Mouse (Mus musculus): Measurements from ENCODE around the gene Tfeb. TPM values are rescaled to one million over a fixed set of nuclear protein-coding genes. Genes with fewer than 3 reads are reported as not detected.

The Tfeb gene
- polyA plus RNA-seq, 1 experiment from 2014 or later, result 5.6 TPM

DNA sequence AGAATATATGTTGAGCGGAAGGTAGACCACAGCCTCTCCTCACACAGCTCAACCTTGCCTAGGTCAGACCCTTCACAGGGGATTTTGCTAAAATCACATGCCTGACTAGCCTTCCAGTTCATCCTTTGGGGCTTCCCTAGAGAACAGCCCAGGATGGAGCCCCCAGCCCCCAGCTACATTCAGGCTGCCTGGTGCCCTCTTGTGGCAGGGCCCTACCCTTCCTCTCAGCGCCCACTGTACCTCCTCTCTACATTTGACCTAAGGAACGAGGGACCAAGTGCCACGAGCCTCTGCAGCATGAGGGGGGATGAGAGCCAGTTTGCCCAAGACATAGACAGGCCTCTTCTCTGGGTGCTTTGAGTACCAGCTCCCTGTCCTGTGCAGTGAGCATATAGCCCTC is 32.1 kb upstream of the Tfeb start:
- Histone ChIP-seq H3K4me1 (ENCODE audit: control insufficient read depth, insufficient read depth, low read length) (0 out of 2 replicates have a peak, but pooled peaks cover 8% of the 10 kb centered on the region), H3K27me3 (ENCODE audit: control insufficient read depth, insufficient read depth, low read length) (peaks cover 11% of the 10 kb centered on the region; the same call in 1 of the 2 replicates), H3K36me3 (ENCODE audit: control insufficient read depth, insufficient read depth, low read length) (0 out of 2 replicates have a peak, but pooled peaks cover 3% of the 10 kb centered on the region), H3K9me3 (ENCODE audit: control insufficient read depth, low read length) (no peaks in the 10 kb centered on the region), H3K4me3 (ENCODE audit: low read depth, low read length) (no peak overlapping the region), H3K4me2 (ENCODE audit: low read depth, severe bottlenecking) (no peak overlapping the region), H3K9ac (ENCODE audit: low read length) (no peak overlapping the region), H3K27ac (replicated peaks; ENCODE audit: low read depth, low read length) (no peak overlapping the region)
- DNase-seq (ENCODE audit: low spot score) (no peak), ATAC-seq (ENCODE audit: insufficient number of reproducible peaks, low FRiP score, low TSS enrichment, low read depth) (no peak)
- 81% methylated on average over 4 of the region's 4 CpGs for WGBS

DNA sequence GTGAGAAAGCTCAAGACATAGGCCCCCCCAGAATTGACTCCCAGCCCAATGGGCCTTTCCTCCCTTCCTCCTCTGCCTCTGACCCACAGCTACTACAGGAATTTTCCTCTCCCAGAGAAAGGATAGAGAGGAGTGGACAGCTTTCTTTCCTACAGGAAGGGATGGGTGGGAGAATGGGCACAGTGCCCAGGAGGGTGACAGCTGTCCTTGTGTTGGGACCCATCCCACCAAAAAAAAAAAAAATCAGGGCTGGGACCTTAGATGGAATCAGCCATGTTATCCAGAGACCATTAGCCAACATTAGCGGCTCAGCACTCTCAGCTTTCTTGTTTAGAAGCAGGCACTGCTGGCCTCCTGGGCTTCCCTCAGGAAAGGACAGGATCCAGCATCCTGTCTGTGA is 30.6 kb upstream of the Tfeb start:
- no peak overlapping the region for H3K4me3 ChIP-seq (ENCODE audit: low read depth, low read length)
- 63% methylated on average over 1 of the region's 1 CpGs for WGBS
- peaks cover 11% of the 10 kb centered on the region; the same call in 1 of the 2 replicates for H3K27me3 ChIP-seq (ENCODE audit: control insufficient read depth, insufficient read depth, low read length)
- H3K4me1 ChIP-seq (ENCODE audit: control insufficient read depth, insufficient read depth, low read length), result 0 out of 2 replicates have a peak, but pooled peaks cover 8% of the 10 kb centered on the region
- 0 out of 2 replicates have a peak, but pooled peaks cover 3% of the 10 kb centered on the region for H3K36me3 ChIP-seq (ENCODE audit: control insufficient read depth, insufficient read depth, low read length)
- no peak overlapping the region for H3K4me2 ChIP-seq (ENCODE audit: low read depth, severe bottlenecking)
- no peak overlapping the region for H3K9ac ChIP-seq (ENCODE audit: low read length)
- DNase-seq (ENCODE audit: low spot score) (no peak), ATAC-seq (ENCODE audit: insufficient number of reproducible peaks, low FRiP score, low TSS enrichment, low read depth) (no peak)
- no peak overlapping the region for H3K27ac ChIP-seq (replicated peaks; ENCODE audit: low read depth, low read length)
- no peaks in the 10 kb centered on the region for H3K9me3 ChIP-seq (ENCODE audit: control insufficient read depth, low read length)

DNA sequence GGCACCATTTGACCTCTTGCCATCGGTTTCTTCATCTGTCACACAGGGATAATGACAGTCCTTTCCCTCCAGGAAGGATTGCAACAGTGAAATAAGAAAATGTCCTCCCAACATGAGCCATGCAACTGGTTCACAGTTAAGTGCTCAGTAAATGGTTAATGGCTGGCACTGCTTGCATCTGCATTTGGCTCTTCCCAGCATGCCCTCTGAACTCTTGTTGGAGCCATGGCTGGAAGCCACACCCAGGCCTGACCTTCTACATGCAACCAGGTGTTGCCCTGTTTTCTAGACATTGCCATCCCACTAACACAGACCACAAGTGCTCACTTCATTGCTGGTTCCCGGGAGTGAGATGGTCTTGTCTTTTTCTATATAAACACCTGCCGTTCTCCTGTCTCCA is 28.9 kb upstream of the Tfeb start:
- 0 out of 2 replicates have a peak, but pooled peaks cover 8% of the 10 kb centered on the region for H3K4me1 ChIP-seq (ENCODE audit: control insufficient read depth, insufficient read depth, low read length)
- H3K36me3 ChIP-seq (ENCODE audit: control insufficient read depth, insufficient read depth, low read length), result 0 out of 2 replicates have a peak, but pooled peaks cover 3% of the 10 kb centered on the region
- H3K4me2 ChIP-seq (ENCODE audit: low read depth, severe bottlenecking), result no peak overlapping the region
- H3K9me3 ChIP-seq (ENCODE audit: control insufficient read depth, low read length), result no peaks in the 10 kb centered on the region
- WGBS, result 73% methylated on average over 3 of the region's 3 CpGs
- ATAC-seq (ENCODE audit: insufficient number of reproducible peaks, low FRiP score, low TSS enrichment, low read depth), result no peak
- 0 out of 2 replicates have a peak, but pooled peaks cover 7% of the 10 kb centered on the region for H3K27me3 ChIP-seq (ENCODE audit: control insufficient read depth, insufficient read depth, low read length)
- no peak overlapping the region for H3K4me3 ChIP-seq (ENCODE audit: low read depth, low read length)
- no peak overlapping the region for H3K9ac ChIP-seq (ENCODE audit: low read length)
- no peak for DNase-seq (ENCODE audit: low spot score)
- no peak overlapping the region for H3K27ac ChIP-seq (replicated peaks; ENCODE audit: low read depth, low read length)

DNA sequence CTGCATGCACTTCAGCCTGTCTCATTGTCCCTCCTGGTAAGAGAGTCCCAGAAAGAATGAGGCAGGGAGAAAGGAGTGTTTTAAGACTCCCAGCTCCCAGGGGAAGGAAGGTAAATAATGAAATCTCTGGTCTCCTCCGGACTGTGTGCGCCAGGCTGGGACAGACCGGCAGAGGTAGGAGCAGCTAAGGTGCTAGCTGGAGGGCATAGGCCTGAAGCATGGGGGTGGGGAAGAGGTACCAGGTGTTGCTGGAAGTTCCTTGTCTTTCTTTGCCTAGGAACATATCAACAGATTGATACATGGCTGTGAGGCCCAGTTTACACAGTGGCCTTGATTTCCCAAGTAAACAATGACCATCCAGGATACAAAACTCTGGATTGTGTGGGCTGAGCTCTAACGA is 27.9 kb upstream of the Tfeb start:
- H3K36me3 ChIP-seq (ENCODE audit: control insufficient read depth, insufficient read depth, low read length), result no peaks in the 10 kb centered on the region
- 86% methylated on average over 4 of the region's 4 CpGs for WGBS
- no peak overlapping the region for H3K4me2 ChIP-seq (ENCODE audit: low read depth, severe bottlenecking)
- no peak overlapping the region for H3K4me3 ChIP-seq (ENCODE audit: low read depth, low read length)
- 0 out of 2 replicates have a peak, but pooled peaks cover 3% of the 10 kb centered on the region for H3K4me1 ChIP-seq (ENCODE audit: control insufficient read depth, insufficient read depth, low read length)
- ATAC-seq (ENCODE audit: insufficient number of reproducible peaks, low FRiP score, low TSS enrichment, low read depth) (no peak), DNase-seq (ENCODE audit: low spot score) (no peak)
- H3K9ac ChIP-seq (ENCODE audit: low read length), result no peak overlapping the region
- H3K9me3 ChIP-seq (ENCODE audit: control insufficient read depth, low read length), result no peaks in the 10 kb centered on the region
- no peaks in the 10 kb centered on the region for H3K27me3 ChIP-seq (ENCODE audit: control insufficient read depth, insufficient read depth, low read length)
- H3K27ac ChIP-seq (replicated peaks; ENCODE audit: low read depth, low read length), result no peak overlapping the region

DNA sequence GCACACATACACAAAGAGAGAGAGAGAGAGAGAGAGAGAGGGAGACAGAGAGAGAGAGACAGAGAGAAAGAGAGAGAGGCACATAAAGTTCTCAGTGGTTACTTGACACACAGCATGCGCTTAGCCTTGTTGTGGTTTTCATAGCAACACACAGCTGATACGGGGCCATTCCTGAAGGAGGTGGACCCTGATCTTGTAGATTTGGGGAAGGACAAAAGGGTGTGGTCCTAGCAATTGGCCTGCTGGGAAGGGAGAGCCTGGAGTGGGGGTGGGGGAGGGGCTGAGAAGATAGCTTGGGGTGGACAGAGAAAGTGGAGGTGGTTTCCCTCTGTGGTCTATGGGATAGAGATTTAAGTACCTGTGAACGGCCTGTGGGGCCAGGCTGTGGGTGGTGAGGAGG is 26.8 kb upstream of the Tfeb start:
- no peak overlapping the region for H3K9ac ChIP-seq (ENCODE audit: low read length)
- no peaks in the 10 kb centered on the region for H3K27me3 ChIP-seq (ENCODE audit: control insufficient read depth, insufficient read depth, low read length)
- 57% methylated on average over 3 of the region's 3 CpGs for WGBS

DNA sequence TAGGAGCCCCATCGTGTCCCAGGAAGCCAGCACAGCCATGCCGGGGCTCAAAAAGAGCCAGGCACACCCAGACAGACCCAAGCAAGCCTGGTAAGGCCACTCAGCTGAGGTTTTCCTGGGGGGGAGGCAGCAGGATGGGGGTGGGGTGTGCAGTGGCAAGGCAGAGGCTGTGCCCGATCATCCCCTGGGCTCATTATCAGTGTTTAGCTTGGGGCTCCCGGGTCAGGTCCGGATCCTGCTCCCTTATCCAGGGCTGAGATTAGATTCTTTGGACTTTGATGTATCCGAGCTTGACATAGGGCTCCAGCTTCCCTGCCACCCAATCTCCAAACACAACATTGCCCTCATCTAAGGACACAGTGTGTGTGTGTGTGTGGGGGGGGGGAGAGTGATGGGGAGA is 24.9 kb upstream of the Tfeb start:
- no peak overlapping the region for H3K4me2 ChIP-seq (ENCODE audit: low read depth, severe bottlenecking)
- no peaks in the 10 kb centered on the region for H3K9me3 ChIP-seq (ENCODE audit: control insufficient read depth, low read length)

More for the DNA sequence above, 26.8 kb upstream of the Tfeb start:
- no peak overlapping the region for H3K4me2 ChIP-seq (ENCODE audit: low read depth, severe bottlenecking)
- H3K4me3 ChIP-seq (ENCODE audit: low read depth, low read length), result no peak overlapping the region
- H3K4me1 ChIP-seq (ENCODE audit: control insufficient read depth, insufficient read depth, low read length), result 0 out of 2 replicates have a peak, but pooled peaks cover 3% of the 10 kb centered on the region
- H3K36me3 ChIP-seq (ENCODE audit: control insufficient read depth, insufficient read depth, low read length), result no peaks in the 10 kb centered on the region
- no peaks in the 10 kb centered on the region for H3K9me3 ChIP-seq (ENCODE audit: control insufficient read depth, low read length)
- no peak for ATAC-seq (ENCODE audit: insufficient number of reproducible peaks, low FRiP score, low TSS enrichment, low read depth)
- no peak overlapping the region for H3K27ac ChIP-seq (replicated peaks; ENCODE audit: low read depth, low read length)
- no peak for DNase-seq (ENCODE audit: low spot score)

DNA sequence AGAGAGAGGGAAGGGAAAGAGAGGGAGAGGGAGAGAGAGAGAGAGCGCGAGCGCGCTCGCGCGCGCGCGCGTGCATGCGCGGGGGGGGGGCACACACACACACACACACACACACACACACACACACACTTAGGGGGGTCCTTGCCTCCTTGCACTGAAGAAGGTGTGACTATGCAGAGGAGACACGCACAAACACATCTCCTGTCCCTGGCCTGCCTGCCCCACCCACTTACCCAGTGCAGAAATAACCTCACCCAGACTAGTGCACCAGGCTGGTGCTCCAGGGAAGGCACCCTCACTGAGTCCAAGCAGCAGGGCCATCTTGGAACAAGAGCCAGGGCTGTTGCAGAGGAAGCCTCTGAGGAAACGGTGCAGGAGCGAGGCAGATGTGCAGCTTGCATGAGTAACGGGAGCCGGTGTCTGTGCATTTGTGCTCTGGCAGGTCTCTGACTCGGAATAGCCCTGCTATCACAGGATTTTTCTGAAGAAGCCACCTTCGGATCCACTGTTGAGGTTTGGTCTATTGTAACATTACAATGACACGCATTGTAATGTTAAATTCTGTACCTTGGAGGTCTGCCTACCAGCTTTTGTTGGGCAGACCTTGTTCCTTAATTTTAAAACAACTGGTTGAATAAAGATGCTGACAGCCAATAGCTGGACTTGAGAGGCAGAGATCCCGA is 23.8 kb upstream of the Tfeb start:
- WGBS, result 56% methylated on average over 15 of the region's 22 CpGs
- DNase-seq (ENCODE audit: low spot score) (no peak), ATAC-seq (ENCODE audit: insufficient number of reproducible peaks, low FRiP score, low TSS enrichment, low read depth) (no peak)
- Histone ChIP-seq H3K4me1 (ENCODE audit: control insufficient read depth, insufficient read depth, low read length) (no peaks in the 10 kb centered on the region), H3K27ac (replicated peaks; ENCODE audit: low read depth, low read length) (no peak overlapping the region), H3K4me2 (ENCODE audit: low read depth, severe bottlenecking) (no peak overlapping the region), H3K9me3 (ENCODE audit: control insufficient read depth, low read length) (no peaks in the 10 kb centered on the region), H3K9ac (ENCODE audit: low read length) (no peak overlapping the region), H3K27me3 (ENCODE audit: control insufficient read depth, insufficient read depth, low read length) (no peaks in the 10 kb centered on the region), H3K4me3 (ENCODE audit: low read depth, low read length) (no peak overlapping the region), H3K36me3 (ENCODE audit: control insufficient read depth, insufficient read depth, low read length) (no peaks in the 10 kb centered on the region)

More for the DNA sequence above, 24.9 kb upstream of the Tfeb start:
- ATAC-seq (ENCODE audit: insufficient number of reproducible peaks, low FRiP score, low TSS enrichment, low read depth), result no peak
- WGBS, result 59% methylated on average over 6 of the region's 6 CpGs
- DNase-seq (ENCODE audit: low spot score), result no peak
- no peak overlapping the region for H3K9ac ChIP-seq (ENCODE audit: low read length)
- no peak overlapping the region for H3K4me3 ChIP-seq (ENCODE audit: low read depth, low read length)
- H3K36me3 ChIP-seq (ENCODE audit: control insufficient read depth, insufficient read depth, low read length), result no peaks in the 10 kb centered on the region
- no peaks in the 10 kb centered on the region for H3K27me3 ChIP-seq (ENCODE audit: control insufficient read depth, insufficient read depth, low read length)
- no peaks in the 10 kb centered on the region for H3K4me1 ChIP-seq (ENCODE audit: control insufficient read depth, insufficient read depth, low read length)
- no peak overlapping the region for H3K27ac ChIP-seq (replicated peaks; ENCODE audit: low read depth, low read length)

DNA sequence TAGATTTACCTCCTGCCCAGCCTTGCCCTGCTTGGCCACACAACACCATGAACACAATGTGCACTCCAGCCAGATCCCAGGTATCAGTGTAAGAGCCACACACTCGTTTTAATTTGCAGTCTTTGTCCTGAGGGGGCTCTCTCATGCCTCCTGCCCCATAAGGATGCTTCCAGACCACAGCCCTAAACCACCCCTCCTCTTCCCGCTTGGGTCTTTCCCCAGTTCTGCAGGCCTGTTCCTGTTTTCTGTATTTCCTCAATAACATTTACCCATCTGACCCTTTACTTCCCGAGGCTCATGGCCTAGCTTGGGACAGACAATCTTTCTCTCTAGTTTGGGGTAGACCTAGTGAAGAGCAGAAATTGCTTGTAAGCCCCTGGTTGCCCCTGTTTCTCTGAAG is 21.8 kb upstream of the Tfeb start:
- 65% methylated on average over 3 of the region's 3 CpGs for WGBS

More for the DNA sequence above, 21.8 kb upstream of the Tfeb start:
- no peak overlapping the region for H3K9ac ChIP-seq (ENCODE audit: low read length)
- no peak overlapping the region for H3K27ac ChIP-seq (replicated peaks; ENCODE audit: low read depth, low read length)
- H3K4me2 ChIP-seq (ENCODE audit: low read depth, severe bottlenecking), result no peak overlapping the region
- no peaks in the 10 kb centered on the region for H3K9me3 ChIP-seq (ENCODE audit: control insufficient read depth, low read length)
- DNase-seq (ENCODE audit: low spot score), result no peak
- H3K4me1 ChIP-seq (ENCODE audit: control insufficient read depth, insufficient read depth, low read length), result no peaks in the 10 kb centered on the region
- H3K36me3 ChIP-seq (ENCODE audit: control insufficient read depth, insufficient read depth, low read length), result no peaks in the 10 kb centered on the region
- no peaks in the 10 kb centered on the region for H3K27me3 ChIP-seq (ENCODE audit: control insufficient read depth, insufficient read depth, low read length)
- H3K4me3 ChIP-seq (ENCODE audit: low read depth, low read length), result no peak overlapping the region
- ATAC-seq (ENCODE audit: insufficient number of reproducible peaks, low FRiP score, low TSS enrichment, low read depth), result no peak
